Mouse (Mus musculus): ENCODE measurements around the gene Rpl37a. TPM values are rescaled to one million over a fixed set of nuclear protein-coding genes. Genes with fewer than 3 reads are reported as not detected.

The Rpl37a gene
- polyA plus RNA-seq (2014; fragmentation: Nextera tagmentation; extraction: Ambion mirVana), result 2,102 and 2,490 TPM in 2 replicates

- Histone ChIP-seq H3K9ac (ENCODE audit: low read depth, low read length) (peak within 1 kb of the TSS; percentile 77), H3K4me1 (ENCODE audit: control insufficient read depth, insufficient read depth, low read length) (peaks cover 19% of the 10 kb centered on the region), H3K27me3 (ENCODE audit: control insufficient read depth, insufficient read depth, low read length) (no peaks in the 10 kb centered on the region), H3K36me3 (ENCODE audit: control insufficient read depth, insufficient read depth, low read length) (peaks cover 31% of the 10 kb centered on the region), H3K9me3 (ENCODE audit: control insufficient read depth, low read length) (no peaks in the 10 kb centered on the region), H3K27ac (ENCODE audit: low read depth, low read length) (peak within 1 kb of the TSS; percentile 92), H3K4me3 (ENCODE audit: low read length) (peak within 1 kb of the TSS; percentile 62), H3K4me2 (replicated peaks; ENCODE audit: low read depth, low read length) (peak within 1 kb of the TSS; percentile 58)
- ATAC-seq (ENCODE audit: low FRiP score, low TSS enrichment), result peak; percentile 91
- 3% methylated on average over 68 of the region's 68 CpGs for WGBS
These were observed at the start of gene Rpl37a for GRCm38 (mm10) chr1:72710753-72711653. Gene Rpl37a, plus strand, starts transcription at chr1:72711290.

DNA sequence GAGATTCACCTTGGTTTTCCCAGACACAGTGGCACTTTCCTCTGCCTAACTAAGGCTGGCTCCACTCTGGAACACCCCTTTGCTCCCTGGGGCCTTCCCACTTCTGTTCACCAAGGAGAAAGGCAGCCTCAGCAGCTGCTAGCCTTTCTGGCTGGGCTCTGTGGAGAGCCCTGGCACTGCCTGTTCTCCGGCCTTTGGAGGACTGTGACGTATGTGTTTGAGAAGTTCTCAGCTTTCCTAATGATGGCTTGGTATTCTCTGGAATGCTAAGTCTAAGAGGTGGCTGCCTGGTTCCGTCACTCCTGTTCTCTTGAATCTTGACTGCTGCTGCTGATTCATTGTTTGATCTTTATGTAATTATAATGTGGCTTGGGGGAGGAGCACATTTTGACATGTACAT, 38.0 kb upstream of the Rpl37a start:
- Histone ChIP-seq H3K4me1 (ENCODE audit: control insufficient read depth, insufficient read depth, low read length) (no peaks in the 10 kb centered on the region), H3K4me3 (ENCODE audit: low read length) (no peak overlapping the region), H3K27me3 (ENCODE audit: control insufficient read depth, insufficient read depth, low read length) (no peaks in the 10 kb centered on the region), H3K27ac (ENCODE audit: low read depth, low read length) (no peak overlapping the region), H3K9ac (ENCODE audit: low read depth, low read length) (no peak overlapping the region), H3K9me3 (ENCODE audit: control insufficient read depth, low read length) (no peaks in the 10 kb centered on the region), H3K36me3 (ENCODE audit: control insufficient read depth, insufficient read depth, low read length) (no peaks in the 10 kb centered on the region), H3K4me2 (replicated peaks; ENCODE audit: low read depth, low read length) (no peak overlapping the region)
- ATAC-seq (ENCODE audit: low FRiP score, low TSS enrichment), result no peak
- 47% methylated on average over 3 of the region's 3 CpGs for WGBS

- Histone ChIP-seq H3K9ac (ENCODE audit: low read depth, low read length) (no peak overlapping the region), H3K4me3 (ENCODE audit: low read length) (no peak overlapping the region), H3K4me2 (replicated peaks; ENCODE audit: low read depth, low read length) (no peak overlapping the region), H3K36me3 (ENCODE audit: control insufficient read depth, insufficient read depth, low read length) (no peaks in the 10 kb centered on the region), H3K9me3 (ENCODE audit: control insufficient read depth, low read length) (no peaks in the 10 kb centered on the region), H3K27me3 (ENCODE audit: control insufficient read depth, insufficient read depth, low read length) (no peaks in the 10 kb centered on the region), H3K4me1 (ENCODE audit: control insufficient read depth, insufficient read depth, low read length) (no peaks in the 10 kb centered on the region), H3K27ac (ENCODE audit: low read depth, low read length) (no peak overlapping the region)
- 57% methylated on average over 3 of the region's 3 CpGs for WGBS
- ATAC-seq (ENCODE audit: low FRiP score, low TSS enrichment), result no peak
These were observed 14.8 kb upstream of the Rpl37a start for GRCm38 (mm10) chr1:72696256-72696655.

- no peaks in the 10 kb centered on the region for H3K27me3 ChIP-seq (ENCODE audit: control insufficient read depth, insufficient read depth, low read length)
- H3K9ac ChIP-seq (ENCODE audit: low read depth, low read length), result no peak overlapping the region
- no peaks in the 10 kb centered on the region for H3K36me3 ChIP-seq (ENCODE audit: control insufficient read depth, insufficient read depth, low read length)
- H3K4me2 ChIP-seq (replicated peaks; ENCODE audit: low read depth, low read length), result no peak overlapping the region
- H3K4me1 ChIP-seq (ENCODE audit: control insufficient read depth, insufficient read depth, low read length), result no peaks in the 10 kb centered on the region
- H3K4me3 ChIP-seq (ENCODE audit: low read length), result no peak overlapping the region
- WGBS, result 66% methylated on average over 4 of the region's 4 CpGs
- no peaks in the 10 kb centered on the region for H3K9me3 ChIP-seq (ENCODE audit: control insufficient read depth, low read length)
- ATAC-seq (ENCODE audit: low FRiP score, low TSS enrichment), result no peak
- no peak overlapping the region for H3K27ac ChIP-seq (ENCODE audit: low read depth, low read length)
These were observed 12.4 kb upstream of the Rpl37a start for GRCm38 (mm10) chr1:72698651-72699050.

DNA sequence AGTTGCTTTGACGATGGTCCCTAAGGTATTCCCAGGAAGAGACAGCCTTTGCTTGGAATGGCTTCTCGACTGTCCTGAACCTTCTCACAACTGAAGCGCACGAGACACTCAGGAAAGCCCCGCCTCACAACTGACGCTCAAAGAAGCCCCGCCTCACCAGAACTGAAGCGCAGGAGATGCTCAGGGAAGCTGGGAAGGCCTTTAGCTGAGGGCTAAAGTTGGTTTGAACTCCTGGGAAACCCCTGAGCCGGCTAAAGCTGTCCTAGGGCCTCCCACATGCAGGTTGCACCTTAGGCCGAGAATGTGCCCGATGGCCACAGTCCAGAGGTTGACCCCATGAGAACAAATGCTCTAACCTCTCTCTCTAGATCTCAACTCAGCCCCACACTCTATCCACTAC, 10.6 kb upstream of the Rpl37a start, which contains the start of gene Ankar:
Ankar (minus strand) TSS at position 101 of the 400 bp plus-strand sequence.
- Histone ChIP-seq H3K27ac (ENCODE audit: low read depth, low read length) (no peak within 1 kb of the TSS), H3K4me2 (replicated peaks; ENCODE audit: low read depth, low read length) (no peak within 1 kb of the TSS), H3K9ac (ENCODE audit: low read depth, low read length) (no peak within 1 kb of the TSS), H3K4me3 (ENCODE audit: low read length) (no peak within 1 kb of the TSS), H3K9me3 (ENCODE audit: control insufficient read depth, low read length) (no peaks in the 10 kb centered on the region), H3K4me1 (ENCODE audit: control insufficient read depth, insufficient read depth, low read length) (no peaks in the 10 kb centered on the region), H3K36me3 (ENCODE audit: control insufficient read depth, insufficient read depth, low read length) (no peaks in the 10 kb centered on the region), H3K27me3 (ENCODE audit: control insufficient read depth, insufficient read depth, low read length) (no peaks in the 10 kb centered on the region)
- WGBS, result 82% methylated on average over 11 of the region's 11 CpGs
- ATAC-seq (ENCODE audit: low FRiP score, low TSS enrichment), result no peak

DNA sequence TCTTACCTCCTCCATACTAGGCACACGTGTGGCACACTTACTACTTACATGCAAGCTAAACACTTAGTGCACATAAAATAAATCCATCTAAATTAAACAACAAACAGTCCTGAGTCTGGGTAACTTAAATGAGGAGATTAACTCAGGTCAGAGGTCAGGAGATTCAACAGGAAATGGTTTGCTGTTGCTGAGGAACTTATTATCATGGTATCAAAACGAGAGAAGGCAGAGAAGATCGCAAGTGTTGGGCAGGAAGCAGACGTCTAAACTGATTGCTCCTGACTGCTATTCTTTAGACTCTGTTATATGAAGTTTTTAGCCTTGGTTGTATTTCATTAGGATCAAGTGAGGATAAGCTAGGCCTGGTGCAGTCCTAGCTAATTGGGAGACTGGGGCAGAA, 3.6 kb upstream of the Rpl37a start:
- H3K4me3 ChIP-seq (ENCODE audit: low read length), result no peak overlapping the region
- H3K27ac ChIP-seq (ENCODE audit: low read depth, low read length), result no peak overlapping the region
- ATAC-seq (ENCODE audit: low FRiP score, low TSS enrichment), result no peak
- no peak overlapping the region for H3K4me2 ChIP-seq (replicated peaks; ENCODE audit: low read depth, low read length)
- H3K27me3 ChIP-seq (ENCODE audit: control insufficient read depth, insufficient read depth, low read length), result no peaks in the 10 kb centered on the region
- WGBS, result 62% methylated on average over 4 of the region's 4 CpGs
- no peak overlapping the region for H3K9ac ChIP-seq (ENCODE audit: low read depth, low read length)
- H3K9me3 ChIP-seq (ENCODE audit: control insufficient read depth, low read length), result no peaks in the 10 kb centered on the region
- no peaks in the 10 kb centered on the region; the same call in 1 of the 2 replicates for H3K36me3 ChIP-seq (ENCODE audit: control insufficient read depth, insufficient read depth, low read length)
- peaks cover 3% of the 10 kb centered on the region for H3K4me1 ChIP-seq (ENCODE audit: control insufficient read depth, insufficient read depth, low read length)

- peak overlapping the region; percentile 62 for H3K4me3 ChIP-seq (ENCODE audit: low read length)
- H3K9me3 ChIP-seq (ENCODE audit: control insufficient read depth, low read length), result no peaks in the 10 kb centered on the region
- no peaks in the 10 kb centered on the region for H3K27me3 ChIP-seq (ENCODE audit: control insufficient read depth, insufficient read depth, low read length)
- H3K4me2 ChIP-seq (replicated peaks; ENCODE audit: low read depth, low read length), result peak overlapping the region; percentile 58
- under 1% methylated on average over 17 of the region's 17 CpGs for WGBS
- peaks cover 19% of the 10 kb centered on the region for H3K4me1 ChIP-seq (ENCODE audit: control insufficient read depth, insufficient read depth, low read length)
- peak overlapping the region; percentile 79; the same call in 1 of the 2 replicates for H3K27ac ChIP-seq (ENCODE audit: low read depth, low read length)
- H3K36me3 ChIP-seq (ENCODE audit: control insufficient read depth, insufficient read depth, low read length), result peaks cover 31% of the 10 kb centered on the region
- peak overlapping the region; percentile 77 for H3K9ac ChIP-seq (ENCODE audit: low read depth, low read length)
- ATAC-seq (ENCODE audit: low FRiP score, low TSS enrichment), result no peak
These were observed 594 bp downstream of the Rpl37a start for GRCm38 (mm10) chr1:72711684-72712083.

DNA sequence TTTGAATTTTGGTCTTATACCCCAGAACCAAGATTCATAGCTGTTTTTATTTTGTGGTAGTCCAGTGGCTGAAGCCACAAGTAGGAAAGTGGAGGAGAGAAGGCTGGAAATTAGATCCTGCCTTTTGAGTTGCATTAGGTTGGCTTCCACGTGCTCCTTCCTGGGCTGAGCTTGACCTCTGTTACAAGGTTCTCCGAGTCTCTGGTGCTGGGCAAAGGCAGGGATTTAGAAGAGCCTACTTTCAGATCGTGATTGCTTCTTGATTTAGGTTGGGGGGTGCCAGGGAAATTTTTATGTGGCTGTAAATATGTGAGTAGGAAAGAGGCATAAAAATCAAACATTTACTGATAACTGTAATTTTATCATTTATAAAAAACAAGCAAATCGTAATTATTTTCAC, 3.5 kb downstream of the Rpl37a start:
- WGBS, result 56% methylated on average over 4 of the region's 4 CpGs
- H3K27ac ChIP-seq (ENCODE audit: low read depth, low read length), result no peak overlapping the region
- no peak for ATAC-seq (ENCODE audit: low FRiP score, low TSS enrichment)
- no peak overlapping the region for H3K9ac ChIP-seq (ENCODE audit: low read depth, low read length)
- H3K36me3 ChIP-seq (ENCODE audit: control insufficient read depth, insufficient read depth, low read length), result peaks cover 31% of the 10 kb centered on the region
- H3K4me2 ChIP-seq (replicated peaks; ENCODE audit: low read depth, low read length), result no peak overlapping the region
- H3K4me3 ChIP-seq (ENCODE audit: low read length), result no peak overlapping the region
- H3K4me1 ChIP-seq (ENCODE audit: control insufficient read depth, insufficient read depth, low read length), result peaks cover 19% of the 10 kb centered on the region
- H3K27me3 ChIP-seq (ENCODE audit: control insufficient read depth, insufficient read depth, low read length), result no peaks in the 10 kb centered on the region
- H3K9me3 ChIP-seq (ENCODE audit: control insufficient read depth, low read length), result no peaks in the 10 kb centered on the region

- Histone ChIP-seq H3K27ac (ENCODE audit: low read depth, low read length) (no peak overlapping the region), H3K27me3 (ENCODE audit: control insufficient read depth, insufficient read depth, low read length) (no peaks in the 10 kb centered on the region), H3K4me1 (ENCODE audit: control insufficient read depth, insufficient read depth, low read length) (peaks cover 19% of the 10 kb centered on the region), H3K9ac (ENCODE audit: low read depth, low read length) (no peak overlapping the region), H3K4me2 (replicated peaks; ENCODE audit: low read depth, low read length) (no peak overlapping the region), H3K9me3 (ENCODE audit: control insufficient read depth, low read length) (no peaks in the 10 kb centered on the region), H3K36me3 (ENCODE audit: control insufficient read depth, insufficient read depth, low read length) (peaks cover 31% of the 10 kb centered on the region), H3K4me3 (ENCODE audit: low read length) (no peak overlapping the region)
- WGBS, result 88% methylated on average over 1 of the region's 1 CpGs
- ATAC-seq (ENCODE audit: low FRiP score, low TSS enrichment), result no peak
These were observed 4.0 kb downstream of the Rpl37a start for GRCm38 (mm10) chr1:72715065-72715464.
